Mouse (Mus musculus) lung, adult 2 months (tissue): Measurements from ENCODE around the gene Urad.

Source experiments
- CTCF ChIP-seq: fragments of 200-500 bp; IDR thresholded peaks from 2 replicates; pipeline ENCODE4 v1.5.1; 2011; ENCODE audit warnings: mild to moderate bottlenecking, low read length, control low read depth; ENCODE audit not compliant: insufficient read depth
- POLR2A ChIP-seq: fragments of 200-500 bp; IDR thresholded peaks from 2 replicates; pipeline ENCODE4 v1.6.1; 2011; ENCODE audit warnings: low read depth, mild to moderate bottlenecking, control low read depth, low read length, borderline replicate concordance; ENCODE audit errors: extremely low read depth

- TF ChIP-seq POLR2A = no peak
- TF ChIP-seq CTCF = no peak
These were observed 5.4 kb upstream of the Urad start for GRCm38 (mm10) chr5:147327636-147328035.
